Mouse (Mus musculus) heart, embryonic 11.5 days (tissue): ENCODE data around the gene Usp40. TPM values are rescaled to one million over a fixed set of nuclear protein-coding genes. Genes with fewer than 3 reads are reported as not detected.

Source experiments
- ATAC-seq: fragments of 200-750 bp; cut with Nextera tagmentation; replicated peaks from 2 replicates; pipeline ENCODE4 v1.8.0; 2017; ENCODE audit warnings: moderate library complexity; ENCODE audit not compliant: insufficient number of reproducible peaks, low FRiP score, low TSS enrichment
- H3K27ac ChIP-seq: fragments of 300-500 bp; sonication (generic); 2 replicates; pipeline ENCODE4 v1.5.1; 2014; ENCODE audit warnings: mild to moderate bottlenecking, low read depth, low read length
- H3K27me3 ChIP-seq: fragments of 300-500 bp; sonication (generic); 2 replicates; pipeline ENCODE4 v1.6.1; 2014; ENCODE audit warnings: mild to moderate bottlenecking, low read length, mixed read lengths; ENCODE audit not compliant: control insufficient read depth, insufficient read depth
- H3K36me3 ChIP-seq: fragments of 300-500 bp; sonication (generic); 2 replicates; pipeline ENCODE4 v1.6.1; 2014; ENCODE audit warnings: mild to moderate bottlenecking, low read length, moderate library complexity, mixed read lengths; ENCODE audit not compliant: control insufficient read depth, insufficient read depth
- H3K4me1 ChIP-seq: fragments of 300-500 bp; sonication (generic); 2 replicates; pipeline ENCODE4 v1.6.1; 2014; ENCODE audit warnings: low read length; ENCODE audit not compliant: control insufficient read depth, insufficient read depth
- H3K4me2 ChIP-seq: fragments of 300-500 bp; sonication (generic); 2 replicates; pipeline ENCODE4 v1.6.1; 2014; ENCODE audit warnings: mild to moderate bottlenecking, moderate library complexity
- H3K4me3 ChIP-seq: fragments of 300-500 bp; sonication (generic); 2 replicates; pipeline ENCODE4 v1.5.1; 2014; ENCODE audit warnings: low read depth, low read length
- H3K9ac ChIP-seq: fragments of 300-500 bp; sonication (generic); 2 replicates; pipeline ENCODE4 v1.6.1; 2014; ENCODE audit warnings: mild to moderate bottlenecking, low read depth, low read length, moderate library complexity
- H3K9me3 ChIP-seq: fragments of 300-500 bp; sonication (generic); replicated peaks from 2 replicates; pipeline ENCODE4 v1.6.1; 2016; ENCODE audit warnings: low read length; ENCODE audit not compliant: control insufficient read depth
- WGBS: fragments of 180-500 bp; shearing (Covaris S2); extraction: QIAGEN DNeasy Blood & Tissue Kit; methylation state at CpG from one replicate; pipeline ENCODE4 v1.1.7; 2014; ENCODE audit not compliant: insufficient replicate concordance; 5-methylcytosine and 5-hydroxymethylcytosine counted together
- polyA plus RNA-seq: library from polyadenylated mRNA; unstranded; fragments of >200 nt; fragmentation: Nextera tagmentation; extraction: Ambion mirVana; gene quantifications from 2 replicates; pipeline ENCODE4 v1.2.1, GENCODE M21; 2014

Gene Usp40
- polyA plus RNA-seq, 1 experiment from 2014 or later, result 28.8 TPM

DNA sequence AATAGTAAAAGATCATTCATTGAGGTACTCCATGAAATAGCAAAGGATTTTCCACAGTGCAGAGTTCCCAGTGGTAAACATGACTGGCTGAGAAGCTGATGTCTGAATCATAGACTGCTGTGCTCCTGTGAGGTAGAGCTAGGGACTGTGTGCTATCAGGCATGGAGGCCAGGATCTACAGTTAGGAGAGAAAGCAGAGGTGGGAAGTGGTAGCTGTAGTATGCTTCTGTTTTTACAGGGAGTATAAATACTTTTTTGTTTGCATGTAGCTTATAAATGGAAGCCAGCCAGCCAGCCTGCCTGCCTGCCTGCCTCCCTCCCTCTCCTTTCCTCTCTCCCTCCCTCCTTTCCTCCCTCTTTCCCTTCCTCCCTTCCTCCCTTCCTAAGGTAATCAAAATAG lies 95.0 kb downstream of the Usp40 start:
- ATAC-seq, result no peak
- Histone ChIP-seq H3K4me2 (no peak overlapping the region), H3K9me3 (no peaks in the 10 kb centered on the region), H3K27ac (no peak overlapping the region), H3K36me3 (peaks cover 4% of the 10 kb centered on the region; the same call in 1 of the 2 replicates), H3K4me3 (no peak overlapping the region), H3K4me1 (peaks cover 4% of the 10 kb centered on the region; the same call in 1 of the 2 replicates), H3K27me3 (no peaks in the 10 kb centered on the region), H3K9ac (no peak overlapping the region)

GRCm38 (mm10) chr1:87910428-87910827 lies 97.9 kb downstream of the Usp40 start:
- Histone ChIP-seq H3K9ac (no peak overlapping the region), H3K4me3 (no peak overlapping the region), H3K4me2 (no peak overlapping the region), H3K27me3 (no peaks in the 10 kb centered on the region), H3K36me3 (no peaks in the 10 kb centered on the region; the same call in 1 of the 2 replicates), H3K27ac (no peak overlapping the region), H3K9me3 (no peaks in the 10 kb centered on the region), H3K4me1 (peaks cover 4% of the 10 kb centered on the region; the same call in 1 of the 2 replicates)
- 80% methylated on average over 1 of the region's 1 CpGs for WGBS
- ATAC-seq, result no peak

DNA sequence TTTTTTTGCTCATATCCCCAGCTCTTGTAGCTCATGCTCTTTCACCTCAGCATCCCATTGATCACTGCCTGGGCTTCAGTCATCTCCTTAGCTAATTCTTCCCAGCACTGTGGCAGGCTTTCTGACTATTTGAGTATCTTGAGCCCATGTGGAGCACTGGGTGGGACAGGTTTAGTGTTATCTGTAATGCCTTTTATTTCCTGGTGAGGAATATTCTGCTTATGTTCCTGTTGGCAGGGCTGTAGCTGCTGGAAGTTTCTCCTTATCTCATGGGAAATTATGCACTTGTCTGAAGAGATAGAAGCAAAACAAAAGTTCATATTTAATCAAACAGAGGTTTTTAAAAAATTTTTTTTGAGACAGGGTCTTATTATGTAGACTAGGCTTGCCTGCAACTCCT lies 98.8 kb downstream of the Usp40 start:
- Histone ChIP-seq H3K36me3 (no peaks in the 10 kb centered on the region; the same call in 1 of the 2 replicates), H3K4me1 (peaks cover 4% of the 10 kb centered on the region; the same call in 1 of the 2 replicates), H3K27me3 (no peaks in the 10 kb centered on the region), H3K4me2 (no peak overlapping the region), H3K4me3 (no peak overlapping the region), H3K9ac (no peak overlapping the region), H3K9me3 (no peaks in the 10 kb centered on the region), H3K27ac (no peak overlapping the region)
- no peak for ATAC-seq

DNA sequence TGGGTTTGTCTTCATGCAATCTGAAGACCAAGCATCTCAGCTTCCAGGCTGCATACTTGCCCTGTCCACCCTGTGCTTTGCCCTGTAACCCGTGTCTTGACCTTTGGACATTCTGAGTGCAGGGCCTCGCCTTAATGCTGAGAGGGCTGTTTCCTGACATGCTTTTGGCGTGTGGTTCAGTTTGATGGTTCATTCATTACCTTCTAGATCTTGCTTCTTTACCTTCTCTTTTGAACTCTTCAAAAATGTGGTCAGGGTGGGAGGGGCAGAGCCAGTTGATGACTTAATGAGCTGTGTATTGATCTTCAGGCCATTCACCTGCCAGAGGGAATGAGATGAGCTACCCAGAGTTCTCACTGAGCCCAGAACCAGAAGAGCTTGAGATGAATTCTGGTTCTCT lies 99.6 kb downstream of the Usp40 start:
- H3K4me1 ChIP-seq, result peaks cover 4% of the 10 kb centered on the region; the same call in 1 of the 2 replicates
- 77% methylated on average over 3 of the region's 3 CpGs for WGBS
- no peak overlapping the region for H3K9ac ChIP-seq

GRCm38 (mm10) chr1:87908006-87908405 lies 100.3 kb downstream of the Usp40 start:
- 92% methylated on average over 2 of the region's 2 CpGs for WGBS
- Histone ChIP-seq H3K4me3 (no peak overlapping the region), H3K9ac (no peak overlapping the region), H3K36me3 (no peaks in the 10 kb centered on the region; the same call in 1 of the 2 replicates), H3K9me3 (no peaks in the 10 kb centered on the region), H3K27me3 (no peaks in the 10 kb centered on the region), H3K4me1 (peaks cover 4% of the 10 kb centered on the region; the same call in 1 of the 2 replicates), H3K4me2 (no peak overlapping the region), H3K27ac (no peak overlapping the region)
- ATAC-seq, result no peak

More for the DNA sequence above, 99.6 kb downstream of the Usp40 start:
- Histone ChIP-seq H3K27ac (no peak overlapping the region), H3K4me3 (no peak overlapping the region), H3K4me2 (no peak overlapping the region), H3K36me3 (no peaks in the 10 kb centered on the region; the same call in 1 of the 2 replicates), H3K9me3 (no peaks in the 10 kb centered on the region), H3K27me3 (no peaks in the 10 kb centered on the region)
- no peak for ATAC-seq

- H3K27me3 ChIP-seq, result no peaks in the 10 kb centered on the region
- no peak overlapping the region for H3K4me3 ChIP-seq
- no peak overlapping the region for H3K27ac ChIP-seq
- no peaks in the 10 kb centered on the region; the same call in 1 of the 2 replicates for H3K36me3 ChIP-seq
- no peak overlapping the region for H3K9ac ChIP-seq
- no peak overlapping the region for H3K4me2 ChIP-seq
- no peak for ATAC-seq
- WGBS, result 82% methylated on average over 5 of the region's 5 CpGs
- H3K4me1 ChIP-seq, result peaks cover 5% of the 10 kb centered on the region; the same call in 1 of the 2 replicates
- H3K9me3 ChIP-seq, result no peaks in the 10 kb centered on the region
Measured at GRCm38 (mm10) chr1:87906361-87906956, 101.9 kb downstream of the Usp40 start.

DNA sequence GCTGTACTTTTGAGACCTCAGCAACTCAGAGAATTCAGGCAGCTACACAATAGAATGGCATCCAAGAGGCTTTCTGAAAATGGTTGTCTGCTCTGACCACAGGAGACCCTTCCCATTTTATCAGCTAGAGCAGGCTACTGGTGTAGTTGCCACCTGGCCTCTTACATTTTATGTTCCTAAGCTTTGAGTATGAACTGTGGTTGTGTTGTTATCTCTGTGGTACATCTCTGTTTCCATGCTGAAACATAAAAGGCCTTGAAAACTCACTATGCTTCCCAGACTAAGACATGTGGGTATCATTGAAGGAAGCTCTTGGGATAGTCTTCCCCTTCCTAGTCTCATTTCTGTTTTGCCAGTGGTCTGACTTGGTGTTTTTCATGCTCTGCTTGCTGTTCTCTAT lies 106.2 kb downstream of the Usp40 start:
- H3K4me3 ChIP-seq, result no peak overlapping the region

GRCm38 (mm10) chr1:87900979-87901378 lies 107.4 kb downstream of the Usp40 start:
- no peak overlapping the region for H3K9ac ChIP-seq
- peaks cover 19% of the 10 kb centered on the region for H3K4me1 ChIP-seq
- H3K36me3 ChIP-seq, result no peaks in the 10 kb centered on the region
- no peak overlapping the region for H3K4me2 ChIP-seq
- peak overlapping the region; percentile 54 for H3K27ac ChIP-seq
- no peaks in the 10 kb centered on the region for H3K9me3 ChIP-seq
- no peaks in the 10 kb centered on the region for H3K27me3 ChIP-seq
- peak; percentile 52; the same call in 1 of the 2 replicates for ATAC-seq
- 47% methylated on average over 6 of the region's 6 CpGs for WGBS
- H3K4me3 ChIP-seq, result no peak overlapping the region

More for the DNA sequence above, 106.2 kb downstream of the Usp40 start:
- H3K4me2 ChIP-seq, result no peak overlapping the region
- no peak overlapping the region for H3K9ac ChIP-seq
- no peaks in the 10 kb centered on the region for H3K9me3 ChIP-seq
- no peak for ATAC-seq
- H3K36me3 ChIP-seq, result no peaks in the 10 kb centered on the region
- peaks cover 19% of the 10 kb centered on the region for H3K4me1 ChIP-seq
- H3K27ac ChIP-seq, result no peak overlapping the region
- H3K27me3 ChIP-seq, result no peaks in the 10 kb centered on the region

DNA sequence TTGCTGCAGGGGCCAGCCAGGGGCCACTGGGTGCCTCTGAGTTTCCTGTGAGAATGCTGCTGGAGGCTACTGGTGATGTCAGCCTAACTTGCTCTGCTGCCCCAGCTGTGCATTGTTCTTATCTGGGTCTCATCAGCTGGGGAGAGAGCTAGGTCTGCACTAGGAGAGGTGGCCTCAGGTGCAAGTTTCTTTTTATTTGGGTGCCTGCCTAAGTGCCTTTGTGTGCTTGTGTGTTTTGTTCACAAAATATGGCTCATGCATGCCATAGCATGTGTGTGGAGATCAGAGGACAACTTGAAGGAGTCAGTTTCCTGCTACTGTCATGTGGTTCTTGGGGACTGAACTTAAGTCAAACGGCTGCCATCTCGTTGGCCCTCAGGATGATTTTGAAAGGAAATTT lies 108.7 kb downstream of the Usp40 start:
- ATAC-seq, result no peak
- no peaks in the 10 kb centered on the region for H3K27me3 ChIP-seq
- no peak overlapping the region for H3K9ac ChIP-seq
- 56% methylated on average over 2 of the region's 2 CpGs for WGBS
- H3K4me2 ChIP-seq, result no peak overlapping the region
- H3K9me3 ChIP-seq, result no peaks in the 10 kb centered on the region
- no peak overlapping the region for H3K4me3 ChIP-seq
- no peaks in the 10 kb centered on the region for H3K36me3 ChIP-seq
- no peak overlapping the region for H3K27ac ChIP-seq
- H3K4me1 ChIP-seq, result peaks cover 19% of the 10 kb centered on the region
